Mouse (Mus musculus) CH12F3 (cell line): ENCODE measurements around the gene Dpp6.

ENCODE experiments used
- in situ Hi-C: fragments of 300-500 bp; cut with MboI; formaldehyde crosslinking; loops from 2 replicates; pipeline ENCODE4 v1.14.3; 2020; ENCODE audit warnings: low sequenced_read_pairs

Gene Dpp6

GRCm38 (mm10) chr5:27271336-27271735 lies 454.3 kb downstream of the Dpp6 start:
- in situ Hi-C loops = no loop called here

- in situ Hi-C loops = no loop called here
These were observed 457.9 kb downstream of the Dpp6 start for GRCm38 (mm10) chr5:27274781-27275395.

- in situ Hi-C loops = no loop called here
These were observed 458.9 kb downstream of the Dpp6 start for GRCm38 (mm10) chr5:27275871-27276270.

GRCm38 (mm10) chr5:27278120-27278645 lies 461.2 kb downstream of the Dpp6 start:
- in situ Hi-C loops = no loop called here

GRCm38 (mm10) chr5:27286876-27287275 lies 469.9 kb downstream of the Dpp6 start:
- in situ Hi-C loops = no loop called here

GRCm38 (mm10) chr5:27291378-27291777 lies 474.4 kb downstream of the Dpp6 start:
- in situ Hi-C loops = no loop called here

GRCm38 (mm10) chr5:27292236-27292635 lies 475.2 kb downstream of the Dpp6 start:
- in situ Hi-C loops = no loop called here

- in situ Hi-C loops = no loop called here
These were observed 487.1 kb downstream of the Dpp6 start for GRCm38 (mm10) chr5:27304115-27304514.

GRCm38 (mm10) chr5:27306497-27307152 lies 489.6 kb downstream of the Dpp6 start:
- in situ Hi-C loops = no loop called here

- in situ Hi-C loops = no loop called here
These were observed 493.2 kb downstream of the Dpp6 start for GRCm38 (mm10) chr5:27310217-27310616.

- in situ Hi-C loops = no loop called here
These were observed 499.7 kb downstream of the Dpp6 start for GRCm38 (mm10) chr5:27316674-27317073.

- in situ Hi-C loops = no loop called here
These were observed 500.3 kb downstream of the Dpp6 start for GRCm38 (mm10) chr5:27317264-27317663.

GRCm38 (mm10) chr5:27317832-27318231 lies 500.8 kb downstream of the Dpp6 start:
- in situ Hi-C loops = no loop called here

GRCm38 (mm10) chr5:27319731-27320130 lies 502.7 kb downstream of the Dpp6 start:
- in situ Hi-C loops = no loop called here

- in situ Hi-C loops = no loop called here
These were observed 506.1 kb downstream of the Dpp6 start for GRCm38 (mm10) chr5:27322895-27323792.

GRCm38 (mm10) chr5:27324346-27324928 lies 507.4 kb downstream of the Dpp6 start:
- in situ Hi-C loops = no loop called here

- in situ Hi-C loops = no loop called here
These were observed 519.7 kb downstream of the Dpp6 start for GRCm38 (mm10) chr5:27336698-27337097.

GRCm38 (mm10) chr5:27339196-27340030 lies 522.4 kb downstream of the Dpp6 start:
- in situ Hi-C loops = no loop called here

- in situ Hi-C loops = no loop called here
These were observed 525.3 kb downstream of the Dpp6 start for GRCm38 (mm10) chr5:27342276-27342675.

- in situ Hi-C loops = no loop called here
These were observed 526.6 kb downstream of the Dpp6 start for GRCm38 (mm10) chr5:27343626-27344025.
